Mouse (Mus musculus): ENCODE measurements around the gene Fmod. TPM values are rescaled to one million over a fixed set of nuclear protein-coding genes. Genes with fewer than 3 reads are reported as not detected.
A peak's percentile ranks its signal among the peaks of the same experiment; 100 is the strongest.

The Fmod gene
- polyA plus RNA-seq, 1 experiment from 2014 or later, result 10.2 TPM

GRCm38 (mm10) chr1:134070099-134070669 lies 33.1 kb downstream of the Fmod start:
- Histone ChIP-seq H3K4me1 (replicated peaks) (peaks cover 45% of the 10 kb centered on the region), H3K4me3 (no peak overlapping the region), H3K27ac (replicated peaks) (no peak overlapping the region), H3K4me2 (no peak overlapping the region), H3K9me3 (no peaks in the 10 kb centered on the region), H3K9ac (no peak overlapping the region), H3K27me3 (no peaks in the 10 kb centered on the region), H3K36me3 (no peaks in the 10 kb centered on the region)
- no peak for ATAC-seq (ENCODE audit: low FRiP score, low read depth)
- WGBS, result 49% methylated on average over 8 of the region's 8 CpGs

- 18% methylated on average over 10 of the region's 10 CpGs for WGBS
- ATAC-seq (ENCODE audit: low FRiP score, low read depth), result no peak; the same call in 1 of the 2 replicates
- no peak overlapping the region for H3K9ac ChIP-seq
Measured at GRCm38 (mm10) chr1:134071411-134072018, 34.5 kb downstream of the Fmod start.

GRCm38 (mm10) chr1:134073061-134073564 lies 36.1 kb downstream of the Fmod start:
- no peak overlapping the region for H3K4me2 ChIP-seq
- peaks cover 48% of the 10 kb centered on the region for H3K4me1 ChIP-seq (replicated peaks)
- H3K27ac ChIP-seq (replicated peaks), result no peak overlapping the region
- no peak for ATAC-seq (ENCODE audit: low FRiP score, low read depth)
- no peaks in the 10 kb centered on the region for H3K27me3 ChIP-seq
- no peaks in the 10 kb centered on the region for H3K36me3 ChIP-seq
- no peak overlapping the region for H3K9ac ChIP-seq
- no peak overlapping the region for H3K4me3 ChIP-seq
- 68% methylated on average over 6 of the region's 6 CpGs for WGBS
- H3K9me3 ChIP-seq, result no peaks in the 10 kb centered on the region

More at GRCm38 (mm10) chr1:134071411-134072018, 34.5 kb downstream of the Fmod start:
- Histone ChIP-seq H3K27ac (replicated peaks) (peak overlapping the region; percentile 20), H3K4me3 (no peak overlapping the region), H3K4me2 (no peak overlapping the region), H3K9me3 (no peaks in the 10 kb centered on the region), H3K27me3 (no peaks in the 10 kb centered on the region), H3K36me3 (no peaks in the 10 kb centered on the region), H3K4me1 (replicated peaks) (peaks cover 46% of the 10 kb centered on the region)

GRCm38 (mm10) chr1:134073658-134074057 lies 36.6 kb downstream of the Fmod start:
- H3K27ac ChIP-seq (replicated peaks), result no peak overlapping the region
- peaks cover 53% of the 10 kb centered on the region for H3K4me1 ChIP-seq (replicated peaks)
- no peak overlapping the region for H3K4me2 ChIP-seq
- WGBS, result 53% methylated on average over 1 of the region's 1 CpGs
- H3K36me3 ChIP-seq, result no peaks in the 10 kb centered on the region
- H3K9me3 ChIP-seq, result no peaks in the 10 kb centered on the region
- H3K4me3 ChIP-seq, result no peak overlapping the region
- H3K27me3 ChIP-seq, result no peaks in the 10 kb centered on the region
- no peak overlapping the region for H3K9ac ChIP-seq
- no peak for ATAC-seq (ENCODE audit: low FRiP score, low read depth)

- H3K4me1 ChIP-seq (replicated peaks), result peaks cover 54% of the 10 kb centered on the region
Measured at GRCm38 (mm10) chr1:134074184-134074583, 37.1 kb downstream of the Fmod start.

GRCm38 (mm10) chr1:134074606-134075005 lies 37.6 kb downstream of the Fmod start:
- H3K9me3 ChIP-seq, result no peaks in the 10 kb centered on the region
- no peak overlapping the region for H3K9ac ChIP-seq
- no peak overlapping the region for H3K4me2 ChIP-seq
- H3K4me3 ChIP-seq, result no peak overlapping the region
- peaks cover 58% of the 10 kb centered on the region for H3K4me1 ChIP-seq (replicated peaks)
- no peaks in the 10 kb centered on the region for H3K27me3 ChIP-seq
- no peak overlapping the region for H3K27ac ChIP-seq (replicated peaks)
- ATAC-seq (ENCODE audit: low FRiP score, low read depth), result no peak
- 67% methylated on average over 10 of the region's 10 CpGs for WGBS
- no peaks in the 10 kb centered on the region for H3K36me3 ChIP-seq

More at GRCm38 (mm10) chr1:134074184-134074583, 37.1 kb downstream of the Fmod start:
- Histone ChIP-seq H3K9ac (no peak overlapping the region), H3K4me2 (no peak overlapping the region), H3K36me3 (no peaks in the 10 kb centered on the region), H3K9me3 (no peaks in the 10 kb centered on the region), H3K27ac (replicated peaks) (no peak overlapping the region), H3K27me3 (no peaks in the 10 kb centered on the region), H3K4me3 (no peak overlapping the region)
- 32% methylated on average over 3 of the region's 3 CpGs for WGBS
- no peak for ATAC-seq (ENCODE audit: low FRiP score, low read depth)

- Histone ChIP-seq H3K36me3 (no peaks in the 10 kb centered on the region), H3K9me3 (no peaks in the 10 kb centered on the region), H3K4me3 (peak overlapping the region; percentile 80), H3K4me2 (peak overlapping the region; percentile 69), H3K27ac (replicated peaks) (no peak overlapping the region), H3K9ac (no peak overlapping the region), H3K4me1 (replicated peaks) (peaks cover 61% of the 10 kb centered on the region), H3K27me3 (no peaks in the 10 kb centered on the region)
- ATAC-seq (ENCODE audit: low FRiP score, low read depth), result no peak
- WGBS, result 82% methylated on average over 8 of the region's 8 CpGs
Measured at GRCm38 (mm10) chr1:134075532-134075931, 38.5 kb downstream of the Fmod start.

GRCm38 (mm10) chr1:134076789-134077188 lies 39.7 kb downstream of the Fmod start:
- no peak for ATAC-seq (ENCODE audit: low FRiP score, low read depth)
- WGBS, result 19% methylated on average over 2 of the region's 2 CpGs
- Histone ChIP-seq H3K4me1 (replicated peaks) (peaks cover 48% of the 10 kb centered on the region), H3K4me3 (peak overlapping the region; percentile 80), H3K36me3 (no peaks in the 10 kb centered on the region), H3K27ac (replicated peaks) (peak overlapping the region; percentile 53; the same call in 1 of the 2 replicates), H3K4me2 (peak overlapping the region; percentile 69), H3K9me3 (no peaks in the 10 kb centered on the region), H3K27me3 (no peaks in the 10 kb centered on the region), H3K9ac (peak overlapping the region; percentile 28)

GRCm38 (mm10) chr1:134077389-134078060 lies 40.5 kb downstream of the Fmod start:
- H3K36me3 ChIP-seq, result no peaks in the 10 kb centered on the region
- H3K9me3 ChIP-seq, result no peaks in the 10 kb centered on the region
- H3K4me3 ChIP-seq, result peak overlapping the region; percentile 80
- H3K9ac ChIP-seq, result peak overlapping the region; percentile 85
- H3K4me2 ChIP-seq, result peak overlapping the region; percentile 69
- peaks cover 46% of the 10 kb centered on the region for H3K4me1 ChIP-seq (replicated peaks)
- H3K27ac ChIP-seq (replicated peaks), result peak overlapping the region; percentile 82
- ATAC-seq (ENCODE audit: low FRiP score, low read depth), result no peak
- 15% methylated on average over 14 of the region's 14 CpGs for whole genome bisulfite sequencing
- H3K27me3 ChIP-seq, result no peaks in the 10 kb centered on the region

GRCm38 (mm10) chr1:134078061-134078795 lies 41.2 kb downstream of the Fmod start:
- Histone ChIP-seq H3K27me3 (no peaks in the 10 kb centered on the region), H3K36me3 (no peaks in the 10 kb centered on the region), H3K4me2 (peak overlapping the region; percentile 69), H3K9me3 (no peaks in the 10 kb centered on the region), H3K4me1 (replicated peaks) (peaks cover 47% of the 10 kb centered on the region), H3K4me3 (peak overlapping the region; percentile 80), H3K27ac (replicated peaks) (peak overlapping the region; percentile 82), H3K9ac (peak overlapping the region; percentile 85)
- 5% methylated on average over 19 of the region's 19 CpGs for WGBS
- peak; percentile 1; the same call in 1 of the 2 replicates for ATAC-seq (ENCODE audit: low FRiP score, low read depth)

GRCm38 (mm10) chr1:134078802-134079476 lies 41.9 kb downstream of the Fmod start, which contains the start of gene Btg2:
Btg2 (minus strand) TSS chr1:134079120.
- peak within 1 kb of the TSS; percentile 69 for H3K4me2 ChIP-seq
- peak within 1 kb of the TSS; percentile 80 for H3K4me3 ChIP-seq
- peak; percentile 96 for ATAC-seq (ENCODE audit: low FRiP score, low read depth)
- peak within 1 kb of the TSS; percentile 83 for H3K27ac ChIP-seq (replicated peaks)
- H3K9me3 ChIP-seq, result no peaks in the 10 kb centered on the region
- H3K27me3 ChIP-seq, result no peaks in the 10 kb centered on the region
- H3K4me1 ChIP-seq (replicated peaks), result peaks cover 45% of the 10 kb centered on the region
- under 1% methylated on average over 46 of the region's 62 CpGs for WGBS
- no peaks in the 10 kb centered on the region for H3K36me3 ChIP-seq
- peak within 1 kb of the TSS; percentile 85 for H3K9ac ChIP-seq

Data from hindbrain, embryonic 15.5 days (tissue).